Mouse (Mus musculus) bone marrow, adult 2 months (tissue): ENCODE results near the gene Dmrta2.

Experiments
- CTCF ChIP-seq: fragments of 200-500 bp; IDR thresholded peaks from 2 replicates; pipeline ENCODE4 v1.5.1; 2011; ENCODE audit warnings: low read length, control low read depth; ENCODE audit not compliant: control insufficient read depth, insufficient read depth
- POLR2A ChIP-seq: fragments of 200-500 bp; IDR thresholded peaks from 2 replicates; pipeline ENCODE4 v1.6.1; 2011; ENCODE audit warnings: low read depth, mild to moderate bottlenecking, control low read depth, low read length, borderline replicate concordance; ENCODE audit not compliant: control insufficient read depth

- TF ChIP-seq CTCF (peak; percentile 80), POLR2A (no peak)
These were observed 44.2 kb downstream of the Dmrta2 start for GRCm38 (mm10) chr4:110021956-110022625.
